Mouse (Mus musculus) liver, postnatal 0 days (tissue): ENCODE data around the gene Dab1.

ENCODE experiments used
- CTCF ChIP-seq: sonication (generic); IDR thresholded peaks from 2 replicates; pipeline ENCODE4 v1.5.1; 2016; ENCODE audit warnings: antibody characterized with exemption, low read depth
- EP300 ChIP-seq: IDR thresholded peaks from 2 replicates; pipeline ENCODE4 v1.6.1; 2016; ENCODE audit warnings: antibody characterized with exemption, low read depth, mild to moderate bottlenecking

DNA sequence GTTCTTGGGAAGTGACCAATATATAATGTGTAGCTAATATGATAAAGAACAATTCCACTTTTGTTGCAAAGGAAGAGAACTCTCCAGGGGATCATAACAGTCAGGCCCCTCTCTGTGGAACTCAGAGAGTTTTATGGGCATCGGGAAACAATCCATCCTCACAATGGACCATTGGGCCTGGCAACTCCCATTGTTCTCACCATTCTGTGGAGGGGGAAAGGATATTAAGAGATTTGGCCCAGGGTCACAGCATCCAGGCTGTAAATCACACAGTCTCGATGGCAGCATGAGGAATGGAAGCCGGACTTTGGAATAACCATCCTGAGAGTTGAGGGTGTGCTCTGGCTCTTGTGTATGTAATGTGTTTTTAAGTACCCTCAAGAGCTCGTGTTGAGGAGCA lies 292.3 kb downstream of the Dab1 start:
- TF ChIP-seq CTCF (no peak), EP300 (no peak)
